16 mouse cellular contexts compared by ENCODE assay signal in the genomic region with DNA sequence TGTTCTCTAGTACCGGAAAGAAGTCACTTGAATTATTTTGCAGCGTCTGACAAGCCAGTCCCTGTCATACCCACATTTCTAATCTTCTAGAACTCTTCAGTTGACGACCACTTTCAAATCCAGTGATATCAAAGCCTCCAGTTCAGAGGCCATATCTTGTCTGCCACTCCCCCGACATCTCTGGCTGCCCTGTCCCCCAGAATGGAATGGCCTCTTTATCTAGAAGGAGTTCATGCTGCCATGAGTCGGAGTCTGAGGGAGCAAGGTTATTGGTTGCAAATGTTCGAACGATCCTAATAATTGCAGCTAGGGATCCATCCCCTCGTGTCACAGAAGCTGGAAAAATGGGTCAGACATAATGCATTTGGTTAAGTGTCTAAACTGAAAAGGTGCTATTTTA.
DNase-seq lines count a peak whose midpoint lies in the region; ATAC-seq lines count a peak whose summit lies in the region.
"Had no signal": no experiment of that assay in that cellular context is flagged by ENCODE, and none has a peak within 500 bp of the region (broad histone marks: within the 10 kb centered on the region; RNA-seq: fewer than 3 reads in every experiment).

No protein-coding gene starts in this region.

- peak overlapping the region; percentile 39 for H3K4me2 ChIP-seq in heart, embryonic 13.5 days
- peak overlapping the region; percentile 25 for H3K4me2 ChIP-seq in hindbrain, embryonic 14.5 days (replicated peaks)
- peak overlapping the region; percentile 32 for H3K4me2 ChIP-seq in midbrain, embryonic 12.5 days (replicated peaks)
- H3K4me2 ChIP-seq: heart, embryonic 15.5 days; lung, embryonic 15.5 days had no signal

- no peak overlapping the region for H3K9ac ChIP-seq in heart, embryonic 13.5 days
- peak overlapping the region; percentile 16; the same call in 1 of the 2 replicates for H3K9ac ChIP-seq in hindbrain, embryonic 14.5 days
- H3K9ac ChIP-seq in midbrain, embryonic 12.5 days (replicated peaks): no peak overlapping the region
- H3K9ac ChIP-seq: heart, embryonic 15.5 days; lung, embryonic 15.5 days had no signal

- DNase-seq in heart, adult 18-20 months: no peak
- DNase-seq in c-Kit-positive CD71-positive TER-119-negative erythroid progenitor cells, embryonic 14.5 days (ENCODE audit: low read depth): peak; percentile 6
- no peak for DNase-seq in hindbrain, embryonic 14.5 days (ENCODE audit: low spot score)
- no peak for DNase-seq in gastrocnemius, postnatal 4 days (ENCODE audit: low spot score in 2 of 2)
- no peak for DNase-seq in ovary, postnatal 14 days (ENCODE audit: low spot score)
- no peak for DNase-seq in gastrocnemius, postnatal 25 days
- DNase-seq: adrenal gland, adult 8-10 months; B cell, adult 2 months; kidney, postnatal 14 days; right cerebral cortex, postnatal 14 days had no signal

- no peaks in the 10 kb centered on the region for H3K36me3 ChIP-seq in heart, embryonic 13.5 days
- no peaks in the 10 kb centered on the region for H3K36me3 ChIP-seq in hindbrain, embryonic 14.5 days (replicated peaks; ENCODE audit: control insufficient read depth, insufficient read depth)
- H3K36me3 ChIP-seq in midbrain, embryonic 12.5 days: no peaks in the 10 kb centered on the region
- H3K36me3 ChIP-seq: heart, embryonic 15.5 days; lung, embryonic 15.5 days had no signal

- WGBS in heart, embryonic 13.5 days: 27% methylated on average over 8 of the region's 8 CpGs
- 41% methylated on average over 8 of the region's 8 CpGs for WGBS in hindbrain, embryonic 14.5 days
- WGBS in midbrain, embryonic 12.5 days: 47% methylated on average over 8 of the region's 8 CpGs

- no peak overlapping the region for H3K27ac ChIP-seq in heart, embryonic 13.5 days (replicated peaks)
- H3K27ac ChIP-seq in hindbrain, embryonic 14.5 days: peak overlapping the region; percentile 74; the same call in 1 of the 2 replicates
- peak overlapping the region; percentile 71 for H3K27ac ChIP-seq in midbrain, embryonic 12.5 days (replicated peaks)
- H3K27ac ChIP-seq: heart, embryonic 15.5 days; lung, embryonic 15.5 days had no signal

- no peak overlapping the region for H3K4me3 ChIP-seq in heart, embryonic 13.5 days
- no peak overlapping the region for H3K4me3 ChIP-seq in hindbrain, embryonic 14.5 days (replicated peaks; ENCODE audit: low read length)
- H3K4me3 ChIP-seq in midbrain, embryonic 12.5 days: no peak overlapping the region
- H3K4me3 ChIP-seq: heart, embryonic 15.5 days; lung, embryonic 15.5 days; megakaryocyte, embryonic 14.5 days had no signal

- no peaks in the 10 kb centered on the region for H3K9me3 ChIP-seq in heart, embryonic 13.5 days
- no peaks in the 10 kb centered on the region for H3K9me3 ChIP-seq in hindbrain, embryonic 14.5 days (ENCODE audit: control insufficient read depth, low read length)
- H3K9me3 ChIP-seq in midbrain, embryonic 12.5 days: no peaks in the 10 kb centered on the region
- H3K9me3 ChIP-seq: heart, embryonic 15.5 days; lung, embryonic 15.5 days; megakaryocyte, embryonic 14.5 days had no signal

- H3K27me3 ChIP-seq in heart, embryonic 13.5 days (replicated peaks): no peaks in the 10 kb centered on the region
- no peaks in the 10 kb centered on the region for H3K27me3 ChIP-seq in hindbrain, embryonic 14.5 days (ENCODE audit: control insufficient read depth, insufficient read depth, low read length)
- peaks cover 62% of the 10 kb centered on the region for H3K27me3 ChIP-seq in midbrain, embryonic 12.5 days
- H3K27me3 ChIP-seq: heart, embryonic 15.5 days; lung, embryonic 15.5 days had no signal

- peaks cover 14% of the 10 kb centered on the region for H3K4me1 ChIP-seq in heart, embryonic 13.5 days
- H3K4me1 ChIP-seq in hindbrain, embryonic 14.5 days (replicated peaks; ENCODE audit: control insufficient read depth, insufficient read depth, low read length): peaks cover 14% of the 10 kb centered on the region
- peaks cover 13% of the 10 kb centered on the region for H3K4me1 ChIP-seq in midbrain, embryonic 12.5 days
- H3K4me1 ChIP-seq: megakaryocyte, embryonic 14.5 days had no signal

- no peak for ATAC-seq in heart, embryonic 13.5 days (ENCODE audit: extremely low read depth, insufficient number of reproducible peaks, low FRiP score, low TSS enrichment)
- no peak for ATAC-seq in hindbrain, embryonic 14.5 days (ENCODE audit: low FRiP score)
- ATAC-seq in midbrain, embryonic 12.5 days (ENCODE audit: low FRiP score, low read depth): peak; percentile 36; the same call in 1 of the 2 replicates
- ATAC-seq: intestine, embryonic 16.5 days had no signal
